Mouse (Mus musculus) 416B (cell line): ENCODE results near the gene Terb1.

ENCODE experiments used
- DNase-seq: peaks from one replicate; pipeline ENCODE4 v3.0.0; 2011; ENCODE audit warnings: low read depth

Gene Terb1

GRCm38 (mm10) chr8:104509061-104510006 lies at the start of gene Terb1:
Terb1 (minus strand) TSS chr8:104509910.
- no peak for DNase-seq

DNA sequence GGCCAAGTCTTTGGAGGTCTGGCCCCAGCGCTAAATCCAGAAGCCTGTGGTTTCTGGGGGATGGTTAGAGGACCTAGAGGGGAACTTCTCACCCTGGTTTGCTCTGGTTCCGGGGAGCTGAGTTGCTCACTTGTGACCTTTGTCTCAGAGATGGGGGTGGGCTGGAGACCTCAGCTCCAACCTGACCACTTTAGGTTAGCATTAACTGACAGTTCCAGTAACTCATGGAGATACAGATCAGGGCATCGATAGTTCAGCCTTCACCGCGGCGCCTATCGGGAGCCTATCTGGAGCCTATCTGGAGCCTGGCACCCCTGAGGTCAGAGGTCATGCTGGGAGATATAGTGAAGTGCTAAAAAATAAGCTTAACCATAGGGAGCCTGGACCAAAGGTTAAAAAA lies 47.5 kb upstream of the Terb1 start:
- no peak for DNase-seq

DNA sequence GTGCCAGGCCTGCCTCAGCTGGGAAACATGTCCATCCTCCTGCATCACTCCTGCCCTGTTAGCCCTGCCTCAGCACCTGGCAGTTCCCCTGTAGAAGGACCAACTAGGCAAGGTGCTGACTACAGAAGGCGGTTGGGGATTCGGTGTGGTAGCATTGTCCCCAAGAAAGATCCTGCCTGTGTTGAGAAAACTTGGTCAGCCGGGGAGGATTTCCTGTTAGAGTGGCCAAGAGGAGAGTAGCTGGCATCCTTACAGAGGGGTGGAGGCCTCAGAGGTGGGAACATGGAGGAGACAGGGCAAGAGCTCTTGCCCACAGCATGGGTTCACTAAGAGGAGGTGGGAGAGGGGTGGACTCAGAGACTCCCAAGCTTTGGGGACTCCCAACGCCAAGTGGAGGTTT lies 45.5 kb upstream of the Terb1 start:
- DNase-seq: no peak

GRCm38 (mm10) chr8:104543440-104544045 lies 33.8 kb upstream of the Terb1 start:
- no peak for DNase-seq

DNA sequence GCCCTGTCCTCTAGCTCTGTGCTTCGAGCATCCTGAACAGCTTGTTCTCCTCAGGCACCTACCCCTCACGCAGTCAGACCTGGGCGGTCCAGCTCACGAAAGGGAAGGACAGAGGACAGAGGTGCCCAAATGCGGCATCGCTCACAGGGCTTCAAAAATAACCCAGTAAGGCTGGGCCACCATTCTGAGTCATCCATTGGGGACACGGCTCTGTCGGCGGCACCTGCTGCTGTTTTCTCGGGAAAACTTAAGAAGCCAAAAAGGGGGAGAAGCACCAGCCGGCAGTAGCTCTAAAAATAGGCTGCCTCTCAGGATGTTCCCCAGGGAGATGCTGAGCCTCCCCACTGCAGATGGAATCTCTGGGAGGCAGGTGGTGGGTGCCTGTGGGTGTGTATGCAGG lies 32.5 kb upstream of the Terb1 start:
- DNase-seq: no peak

DNA sequence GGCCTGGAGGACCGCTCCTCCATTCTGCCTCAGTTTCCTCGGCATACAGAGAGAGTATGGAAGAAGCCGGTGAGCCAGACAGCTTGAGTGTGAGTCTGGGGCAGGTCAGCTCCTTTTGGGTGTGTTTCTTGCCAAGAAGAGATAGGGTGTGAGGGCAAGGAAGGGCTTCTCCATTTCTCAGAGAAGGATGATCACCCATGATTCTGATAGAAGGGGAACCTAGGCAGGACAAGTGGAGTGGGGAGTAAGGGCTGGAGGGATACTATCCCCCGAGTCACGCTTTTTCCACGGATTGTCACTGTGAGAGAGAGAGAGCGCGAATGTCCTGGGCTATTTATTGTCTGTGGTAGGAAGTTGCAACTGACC lies 31.8 kb upstream of the Terb1 start:
- no peak for DNase-seq

- DNase-seq: no peak
These were observed 31.2 kb upstream of the Terb1 start for GRCm38 (mm10) chr8:104540710-104541514.

DNA sequence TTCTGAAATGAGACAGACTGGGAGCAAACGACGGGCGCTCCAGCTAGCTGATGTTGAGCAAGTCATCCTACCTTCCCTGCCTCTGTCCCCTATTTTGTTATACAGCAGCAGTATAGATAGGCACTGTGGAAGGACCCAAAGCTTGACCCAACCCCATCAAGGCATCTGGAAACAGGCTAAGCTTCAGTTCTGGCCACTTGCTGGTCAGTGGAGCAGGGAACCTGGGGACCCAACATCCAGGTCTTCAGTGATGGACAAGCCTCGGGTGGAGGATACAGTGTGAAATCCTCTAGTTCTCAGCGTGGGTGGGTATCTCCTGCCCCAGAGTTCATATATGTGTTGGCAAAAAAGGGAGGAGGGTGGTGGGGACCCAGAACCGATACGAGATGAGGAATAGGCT lies 30.5 kb upstream of the Terb1 start:
- no peak for DNase-seq

DNA sequence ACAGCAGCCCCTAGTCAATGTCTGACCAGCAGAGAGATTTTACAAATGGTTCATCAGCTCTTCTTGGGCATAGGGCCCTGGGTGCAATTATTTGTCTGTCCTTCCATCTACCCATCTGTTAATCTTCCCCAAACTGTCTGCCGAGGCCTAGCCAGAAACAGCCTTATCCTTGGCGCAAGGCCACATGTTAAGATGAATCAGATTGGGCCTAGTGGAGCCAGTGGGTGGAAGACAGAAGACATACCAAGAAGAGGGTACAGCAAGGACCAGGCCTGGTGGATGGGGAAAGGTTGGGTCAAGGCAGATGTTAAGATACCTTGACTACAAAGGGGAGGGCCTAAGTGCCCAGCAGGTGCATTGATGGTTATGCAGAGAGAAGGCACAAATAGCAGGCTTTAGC lies 29.9 kb upstream of the Terb1 start:
- no peak for DNase-seq

DNA sequence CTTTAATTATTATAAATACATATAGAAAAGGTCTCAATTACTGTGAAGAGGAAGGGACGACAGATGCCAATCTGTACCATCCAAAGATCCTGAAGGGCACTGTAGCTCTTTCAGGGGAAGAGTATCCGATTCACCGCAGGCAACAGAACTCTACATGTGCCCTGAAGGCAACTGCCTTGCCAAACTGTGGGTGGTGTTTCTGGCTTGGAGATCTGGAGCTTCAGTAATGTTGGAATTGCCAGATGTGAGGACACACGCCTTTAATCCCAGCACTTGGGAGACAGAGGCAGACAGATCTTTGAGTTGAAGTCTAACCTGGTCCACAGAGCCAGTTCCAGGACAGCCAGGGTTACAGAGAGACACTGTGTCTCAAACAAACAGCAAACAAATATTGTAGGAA lies 29.2 kb upstream of the Terb1 start:
- no peak for DNase-seq

- no peak for DNase-seq
These were observed 26.3 kb upstream of the Terb1 start for GRCm38 (mm10) chr8:104536028-104536427.

DNA sequence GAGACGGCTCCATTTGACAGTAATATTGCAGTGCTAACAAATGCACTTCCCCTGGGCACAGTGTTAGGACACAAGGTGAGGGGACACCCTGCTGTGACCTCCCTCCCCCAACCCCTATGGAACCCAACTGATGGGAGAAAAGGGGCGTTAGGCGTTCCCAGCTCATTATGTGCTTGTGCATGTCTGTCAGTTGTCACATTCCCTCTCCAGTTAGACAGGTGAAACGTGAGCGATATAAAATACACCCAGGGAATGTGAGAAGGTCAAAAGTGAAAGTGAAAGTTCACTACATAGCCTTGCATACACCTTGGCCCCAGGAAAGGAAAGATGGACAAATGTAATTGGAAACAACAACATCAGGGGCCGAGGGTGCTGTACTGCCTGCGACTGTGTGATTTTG lies 25.7 kb upstream of the Terb1 start:
- peak; percentile 38 for DNase-seq

DNA sequence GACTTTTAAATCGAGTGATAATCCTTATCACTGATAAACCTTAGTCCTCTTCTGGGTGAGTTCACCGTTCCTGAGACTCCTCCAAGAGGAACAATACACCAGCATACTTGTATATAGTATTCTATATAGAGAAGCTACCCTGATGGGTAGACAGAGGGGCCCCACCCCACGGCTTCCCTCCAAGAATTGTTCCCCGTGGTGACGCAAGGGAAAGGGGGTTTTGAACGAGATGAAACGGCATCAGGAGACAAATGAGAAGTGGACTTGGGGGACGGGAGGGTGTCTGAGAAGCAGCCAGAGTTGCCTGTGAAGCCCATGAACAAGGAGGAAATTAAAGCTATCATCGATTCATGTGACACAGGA lies 25.1 kb upstream of the Terb1 start:
- no peak for DNase-seq

- DNase-seq: peak; percentile 89
These were observed 24.5 kb upstream of the Terb1 start, which contains the start of the genes Nae1 and Car7 for GRCm38 (mm10) chr8:104533971-104534778. Nae1 (minus strand) TSS chr8:104534637. Car7 (plus strand) TSS chr8:104534689.

DNA sequence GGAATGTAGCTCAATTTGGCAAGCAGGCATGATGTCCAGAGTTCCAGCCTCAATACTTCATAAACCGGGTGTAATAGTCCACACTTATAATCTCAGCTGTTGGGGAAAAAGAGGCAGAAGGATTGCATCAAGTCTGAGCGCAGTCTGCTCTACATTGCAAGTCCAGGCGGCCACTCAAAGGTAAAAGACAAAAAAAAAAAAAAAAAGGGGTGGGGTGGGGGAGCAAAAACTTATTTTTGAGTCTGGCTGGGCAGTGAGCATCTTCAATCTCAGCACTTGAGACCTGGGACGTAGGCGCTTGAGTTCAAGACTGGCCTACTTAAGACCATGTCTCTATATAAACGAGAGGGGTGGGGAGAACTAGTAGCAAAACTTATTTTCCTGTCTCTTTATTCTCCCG lies 23.8 kb upstream of the Terb1 start:
- no peak for DNase-seq

- no peak for DNase-seq
These were observed 20.0 kb upstream of the Terb1 start for GRCm38 (mm10) chr8:104529671-104530070.

- DNase-seq: no peak
These were observed 8.2 kb upstream of the Terb1 start for GRCm38 (mm10) chr8:104517872-104518271.

GRCm38 (mm10) chr8:104510134-104510533 lies 424 bp upstream of the Terb1 start:
- no peak for DNase-seq

DNA sequence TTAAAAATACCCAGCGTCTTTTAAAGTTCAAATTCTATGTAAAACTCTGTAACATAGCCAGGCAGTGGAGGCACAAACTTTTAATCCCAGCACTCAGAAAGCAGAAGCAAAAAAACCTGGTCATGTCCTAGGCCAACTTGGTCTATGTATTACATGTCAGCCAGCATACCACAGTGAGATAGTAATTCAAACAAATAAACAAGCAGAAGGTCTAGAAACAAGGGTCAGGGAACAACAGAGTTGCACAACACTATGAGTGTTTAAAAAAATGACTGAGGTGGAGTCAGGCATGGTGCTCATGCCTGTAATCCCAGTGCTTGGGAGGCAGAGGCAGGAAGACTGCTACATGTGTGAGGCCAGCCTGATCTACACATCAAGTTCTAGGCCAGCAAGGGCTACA lies 30.6 kb downstream of the Terb1 start:
- DNase-seq: no peak

GRCm38 (mm10) chr8:104472465-104472864 lies 37.2 kb downstream of the Terb1 start:
- DNase-seq: no peak

DNA sequence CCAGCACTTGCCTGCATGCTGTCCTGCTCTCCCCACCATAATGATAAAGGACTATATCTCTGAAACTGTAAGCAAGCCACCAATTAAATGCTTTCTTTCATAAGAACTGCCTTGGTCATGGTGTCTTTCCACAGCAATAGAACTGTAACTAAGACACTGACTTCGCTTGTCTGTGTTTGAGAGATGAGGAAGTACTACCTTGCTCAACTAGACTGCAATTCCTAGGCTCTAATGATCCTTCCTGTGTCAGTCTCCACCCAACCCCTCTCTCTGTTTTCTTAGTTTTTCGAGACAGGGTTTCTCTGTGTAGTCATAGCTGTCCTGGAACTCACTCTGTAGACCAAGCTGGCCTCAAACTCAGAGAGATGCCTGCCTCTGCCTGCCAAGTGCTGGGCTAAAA lies 42.2 kb downstream of the Terb1 start:
- DNase-seq: peak; percentile 38

DNA sequence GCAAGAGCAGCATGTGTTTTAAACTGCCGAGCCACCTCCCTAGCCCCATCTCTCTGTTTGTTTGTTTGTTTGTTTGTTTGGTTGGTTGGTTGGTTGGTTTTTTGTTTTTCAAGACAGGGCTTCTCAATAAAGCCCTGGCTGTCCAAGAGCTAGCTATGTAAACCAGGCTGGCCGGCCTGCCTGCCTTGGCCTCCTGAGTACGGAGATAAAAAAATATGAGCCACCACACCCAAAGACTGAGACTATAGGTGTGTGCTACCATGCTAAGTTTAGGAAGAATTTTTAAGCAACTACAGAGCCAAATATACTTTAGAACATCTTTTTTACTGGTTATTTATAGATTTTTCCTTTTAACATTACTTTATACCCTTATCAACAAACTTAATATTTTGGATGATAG lies 57.5 kb downstream of the Terb1 start:
- DNase-seq: no peak
